Mouse (Mus musculus) frontal cortex, postnatal 10 days (tissue): ENCODE data around the gene Nenf.

Source experiments
- DNase-seq, 2 experiments: peaks; one replicate each; pipeline ENCODE4 v3.0.0; 2022; ENCODE audit warnings: low spot score in 2 of 2, mixed read lengths in 1 of 2

Gene Nenf

GRCm38 (mm10) chr1:191323381-191323780 is 5.4 kb upstream of the Nenf start:
- DNase-seq = no peak

GRCm38 (mm10) chr1:191318686-191319085 is 692 bp upstream of the Nenf start:
- DNase-seq = no peak

- no peak for DNase-seq
These were observed 1.2 kb downstream of the Nenf start for GRCm38 (mm10) chr1:191316818-191317217.

- DNase-seq = no peak
These were observed 4.1 kb downstream of the Nenf start for GRCm38 (mm10) chr1:191313926-191314325.

- DNase-seq = no peak
These were observed 4.8 kb downstream of the Nenf start for GRCm38 (mm10) chr1:191313158-191313557.

GRCm38 (mm10) chr1:191312513-191312941 is 5.5 kb downstream of the Nenf start:
- peak; percentile 53 to 77 for DNase-seq

- DNase-seq = no peak
These were observed 6.6 kb downstream of the Nenf start for GRCm38 (mm10) chr1:191311296-191311898.

GRCm38 (mm10) chr1:191307766-191308455 is 10.1 kb downstream of the Nenf start:
- no peak for DNase-seq

- no peak for DNase-seq
These were observed 11.7 kb downstream of the Nenf start for GRCm38 (mm10) chr1:191306316-191306715.

GRCm38 (mm10) chr1:191305610-191306009 is 12.4 kb downstream of the Nenf start:
- DNase-seq = no peak

- DNase-seq = no peak
These were observed 13.8 kb downstream of the Nenf start for GRCm38 (mm10) chr1:191304216-191304615.

GRCm38 (mm10) chr1:191303736-191304135 is 14.3 kb downstream of the Nenf start:
- DNase-seq = no peak

- DNase-seq = no peak
These were observed 16.1 kb downstream of the Nenf start for GRCm38 (mm10) chr1:191301903-191302302.

- peak in 1 of 2 experiments; percentile 34 for DNase-seq
These were observed 18.6 kb downstream of the Nenf start for GRCm38 (mm10) chr1:191299215-191299942.

GRCm38 (mm10) chr1:191298304-191298703 is 19.7 kb downstream of the Nenf start:
- no peak for DNase-seq

- peak in 1 of 2 experiments; percentile 22 for DNase-seq
These were observed 21.5 kb downstream of the Nenf start for GRCm38 (mm10) chr1:191296445-191296844.

GRCm38 (mm10) chr1:191295784-191296183 is 22.2 kb downstream of the Nenf start:
- no peak for DNase-seq

GRCm38 (mm10) chr1:191293996-191294795 is 23.8 kb downstream of the Nenf start:
- DNase-seq = no peak

GRCm38 (mm10) chr1:191293051-191293450 is 24.9 kb downstream of the Nenf start:
- DNase-seq = no peak

- DNase-seq = peak; percentile 33 to 57
These were observed 25.6 kb downstream of the Nenf start for GRCm38 (mm10) chr1:191292348-191292747.

- DNase-seq = peak in 1 of 2 experiments; percentile 19
These were observed 29.2 kb downstream of the Nenf start for GRCm38 (mm10) chr1:191288762-191289161.

GRCm38 (mm10) chr1:191284502-191284901 is 33.5 kb downstream of the Nenf start:
- DNase-seq = no peak
